Mouse (Mus musculus) C2C12 (cell line): ENCODE measurements around the gene Pou4f2.

Experiments
- CEBPB ChIP-seq: IDR thresholded peaks from one replicate; pipeline ENCODE4 v1.6.1; 2011; ENCODE audit warnings: low read depth, mild to moderate bottlenecking, control low read depth, moderate library complexity
- CTCF ChIP-seq: IDR thresholded peaks from one replicate; pipeline ENCODE4 v1.5.1; 2011; ENCODE audit not compliant: control insufficient read depth, insufficient read depth, insufficient read length
- MAX ChIP-seq: IDR thresholded peaks from one replicate; pipeline ENCODE4 v1.6.1; 2011; ENCODE audit warnings: mild to moderate bottlenecking, control low read depth
- MYOD1 ChIP-seq: IDR thresholded peaks from one replicate; pipeline ENCODE4 v1.6.1; 2011; ENCODE audit warnings: low read depth; ENCODE audit not compliant: control insufficient read depth, insufficient read length
- MYOG ChIP-seq: IDR thresholded peaks from one replicate; pipeline ENCODE4 v1.6.1; 2011; ENCODE audit not compliant: control insufficient read depth, insufficient read length; ENCODE audit errors: extremely low read depth
- USF1 ChIP-seq: IDR thresholded peaks from one replicate; pipeline ENCODE4 v1.6.1; 2011; ENCODE audit warnings: low read depth, mild to moderate bottlenecking, control low read depth, moderate library complexity

- TF ChIP-seq CTCF = no peak
- TF ChIP-seq MYOD1 = no peak
- TF ChIP-seq CEBPB = no peak
- no peak for TF ChIP-seq MAX
- TF ChIP-seq USF1 = no peak
- no peak for TF ChIP-seq MYOG
These were observed 10.0 kb downstream of the Pou4f2 start for GRCm38 (mm10) chr8:78426455-78426854.
